ENCODE assay signal across 13 mouse cellular contexts in genomic region chr9:76000876-76001858, GRCm38 (mm10). TPM values are rescaled to one million over a fixed set of nuclear protein-coding genes. Genes with fewer than 3 reads are reported as not detected.
DNase-seq lines count a peak whose midpoint lies in the region; ATAC-seq and TF ChIP-seq lines count a peak whose summit lies in the region.
"Had no signal": no experiment of that assay in that cellular context is flagged by ENCODE, and none has a peak within 500 bp of the region (broad histone marks: within the 10 kb centered on the region; RNA-seq: fewer than 3 reads in every experiment).

No protein-coding gene starts in this region.

- no peaks in the 10 kb centered on the region for H3K36me3 ChIP-seq in lung, postnatal 0 days (ENCODE audit: insufficient read depth, low read length)
- H3K36me3 ChIP-seq in forebrain, embryonic 12.5 days (replicated peaks): no peaks in the 10 kb centered on the region
- no peaks in the 10 kb centered on the region for H3K36me3 ChIP-seq in midbrain, postnatal 0 days (ENCODE audit: insufficient read depth, low read length)

- TF ChIP-seq EP300 in lung, postnatal 0 days (IDR thresholded peaks at IDR 0.05): peak; percentile 75

- no peak for TF ChIP-seq POLR2A in lung, adult 2 months (IDR thresholded peaks at IDR 0.05; ENCODE audit: borderline replicate concordance, extremely low read depth, low read depth, low read length)

- no peak overlapping the region for H3K4me3 ChIP-seq in lung, postnatal 0 days (ENCODE audit: low read depth, low read length)
- H3K4me3 ChIP-seq in lung, adult 2 months (replicated peaks; ENCODE audit: extremely low read depth, low read depth, low read length): no peak overlapping the region
- no peak overlapping the region for H3K4me3 ChIP-seq in forebrain, embryonic 12.5 days (replicated peaks)
- no peak overlapping the region for H3K4me3 ChIP-seq in midbrain, postnatal 0 days (ENCODE audit: low read depth, low read length)

- no peak overlapping the region for H3K9ac ChIP-seq in lung, postnatal 0 days (replicated peaks; ENCODE audit: low read depth)
- H3K9ac ChIP-seq in forebrain, embryonic 12.5 days: no peak overlapping the region
- no peak overlapping the region for H3K9ac ChIP-seq in midbrain, postnatal 0 days (replicated peaks; ENCODE audit: low read length, poor library complexity, severe bottlenecking)

- H3K4me1 ChIP-seq in lung, postnatal 0 days (ENCODE audit: insufficient read depth, low read depth, low read length): peaks cover 7% of the 10 kb centered on the region; the same call in 1 of the 2 replicates
- peaks cover 2% of the 10 kb centered on the region for H3K4me1 ChIP-seq in lung, adult 2 months (ENCODE audit: control insufficient read depth, insufficient read depth, low read length)
- H3K4me1 ChIP-seq in forebrain, embryonic 12.5 days: peaks cover 8% of the 10 kb centered on the region; the same call in 1 of the 2 replicates
- H3K4me1 ChIP-seq in midbrain, postnatal 0 days (ENCODE audit: insufficient read depth, low read length): no peaks in the 10 kb centered on the region

- H3K4me2 ChIP-seq in lung, postnatal 0 days (replicated peaks; ENCODE audit: low read depth, low read length): no peak overlapping the region
- no peak overlapping the region for H3K4me2 ChIP-seq in forebrain, embryonic 12.5 days
- no peak overlapping the region for H3K4me2 ChIP-seq in midbrain, postnatal 0 days (ENCODE audit: low read depth, low read length, poor library complexity, severe bottlenecking)

- TF ChIP-seq CTCF in lung, postnatal 0 days (IDR thresholded peaks at IDR 0.05): peak; percentile 38
- no peak for TF ChIP-seq CTCF in lung, adult 2 months (IDR thresholded peaks at IDR 0.05; ENCODE audit: insufficient read depth, low read length)
- peak; percentile 25; the same call in 1 of the 2 replicates for TF ChIP-seq CTCF in midbrain, postnatal 0 days (IDR thresholded peaks at IDR 0.05)

- no peak overlapping the region for H3K27ac ChIP-seq in lung, postnatal 0 days (ENCODE audit: low read length)
- H3K27ac ChIP-seq in forebrain, embryonic 12.5 days: no peak overlapping the region
- H3K27ac ChIP-seq in midbrain, postnatal 0 days (ENCODE audit: low read depth, low read length): no peak overlapping the region

- intact Hi-C loops in heart, postnatal 10 days (cut with DNase I): loop anchor here (5.0 kb wide), 1 partner anchor 239 kb away; no protein-coding TSS in a partner anchor

- H3K27me3 ChIP-seq in lung, postnatal 0 days (replicated peaks; ENCODE audit: insufficient read depth, low read length): no peaks in the 10 kb centered on the region
- no peaks in the 10 kb centered on the region for H3K27me3 ChIP-seq in forebrain, embryonic 12.5 days
- H3K27me3 ChIP-seq in midbrain, postnatal 0 days (ENCODE audit: insufficient read depth, low read length): no peaks in the 10 kb centered on the region

- 40% methylated on average over 10 of the region's 10 CpGs for WGBS in lung, postnatal 0 days
- 58% methylated on average over 10 of the region's 10 CpGs for whole genome bisulfite sequencing in lung, adult 2 months
- 37% methylated on average over 10 of the region's 10 CpGs for WGBS in forebrain, embryonic 12.5 days
- 45% methylated on average over 10 of the region's 10 CpGs for WGBS in midbrain, postnatal 0 days

- peak; percentile 29 for ATAC-seq in lung, postnatal 0 days
- peak; percentile 60; the same call in 1 of the 2 replicates for ATAC-seq in forebrain, embryonic 12.5 days (ENCODE audit: low FRiP score)
- ATAC-seq in midbrain, postnatal 0 days (ENCODE audit: low FRiP score): no peak
- ATAC-seq: inflammation-experienced regulatory T-cells, adult 6 months had no signal

- no peaks in the 10 kb centered on the region for H3K9me3 ChIP-seq in lung, postnatal 0 days (ENCODE audit: low read length)
- H3K9me3 ChIP-seq in forebrain, embryonic 12.5 days: no peaks in the 10 kb centered on the region
- no peaks in the 10 kb centered on the region for H3K9me3 ChIP-seq in midbrain, postnatal 0 days (ENCODE audit: low read length)

- DNase-seq in heart, postnatal 10 days: peak; percentile 15 to 26
- DNase-seq in heart, adult 8-10 months (ENCODE audit: low spot score): no peak
- DNase-seq in lung, postnatal 0 days (ENCODE audit: low spot score): peak; percentile 56
- DNase-seq in lung, adult 2 months: no peak
- peak; percentile 68 for DNase-seq in midbrain, postnatal 0 days (ENCODE audit: low spot score)
- no peak for DNase-seq in ovary, postnatal 14 days (ENCODE audit: low spot score)
- DNase-seq in layer of hippocampus, adult 8-10 months (ENCODE audit: low spot score in 2 of 2): no peak
- DNase-seq: adrenal gland, adult 2 months; cerebellum, adult 9-10 months; right cerebral cortex, postnatal 14 days; thymus, adult 2 months had no signal

RNA-seq across cellular contexts. Expression of gene Hmgcll1, which starts 13.5 kb away (rescaled TPM):
- under 1 TPM; 0.10 to 0.17 TPM for total RNA-seq in heart, postnatal 10 days (2021)
- under 1 TPM in 3 of 4 experiments, not detected in 1; 0.11 to 0.22 (median 0.16) TPM for total RNA-seq in heart, adult 8-10 months (2022)
- 4.7 and 5.7 TPM in 2 replicates for polyA plus RNA-seq in lung, postnatal 0 days (2015; fragmentation: Nextera tagmentation; extraction: Ambion mirVana)
- 1.6 and 2.7 TPM in 2 replicates for polyA plus RNA-seq in lung, adult 2 months (2012; rRNA removed)
- polyA plus RNA-seq in forebrain, embryonic 12.5 days (2016; fragmentation: Nextera tagmentation; extraction: Ambion mirVana): 13.1 and 14.4 TPM in 2 replicates
- 29.8 and 32.4 TPM in 2 replicates for total RNA-seq in midbrain, postnatal 0 days (2014; rRNA removed)
- 16.8 and 18.9 TPM in 2 replicates for polyA plus RNA-seq in midbrain, postnatal 0 days (2015; fragmentation: Nextera tagmentation; extraction: Ambion mirVana)
- total RNA-seq in layer of hippocampus, adult 8-10 months (2022): 10 to 100 TPM; 12.7 to 19.7 (median 15.4) TPM
- polyA plus RNA-seq: inflammation-experienced regulatory T-cells, adult 6 months had no signal

Comparison
In these comparisons a context has a peak if more than half of its experiments do, and no peak if none do; other contexts are left out.
1. DNase-seq: peak in heart, postnatal 10 days (2 of 2), lung, postnatal 0 days (single experiment) and midbrain, postnatal 0 days (single experiment); none in heart, adult 8-10 months (single experiment), lung, adult 2 months (single experiment), ovary, postnatal 14 days (single experiment) and layer of hippocampus, adult 8-10 months (0 of 2).
2. RNA of gene Hmgcll1, which starts 13.5 kb away (total RNA-seq): 29.8 to 32.4 TPM in midbrain, postnatal 0 days and 12.7 to 19.7 TPM in layer of hippocampus, adult 8-10 months; 0.10 to 0.17 TPM in heart, postnatal 10 days and 0.11 to 0.22 TPM in heart, adult 8-10 months; every median in the first group is over 10 times any median in the second.